8 mouse cellular contexts compared by ENCODE assay signal in genomic region chr13:46727837-46728268, GRCm38 (mm10). TPM values are rescaled to one million over a fixed set of nuclear protein-coding genes. Genes with fewer than 3 reads are reported as not detected.
DNase-seq lines count a peak whose midpoint lies in the region; ATAC-seq and TF ChIP-seq lines count a peak whose summit lies in the region.

Gene Nup153, minus strand, starts transcription at chr13:46727940.

- ATAC-seq in erythroid progenitor cell, adult 5-6 weeks (replicated peaks; ENCODE audit: low FRiP score, poor library complexity, severe bottlenecking): peak; percentile 86
- peak; percentile 87 for ATAC-seq in heart, embryonic 12.5 days (ENCODE audit: insufficient number of reproducible peaks, low FRiP score)
- peak; percentile 83 for ATAC-seq in kidney, postnatal 0 days (replicated peaks; ENCODE audit: low FRiP score, low read depth)
- ATAC-seq in liver, embryonic 11.5 days (replicated peaks; ENCODE audit: low FRiP score): peak; percentile 87
- ATAC-seq in stomach, embryonic 14.5 days (ENCODE audit: insufficient number of reproducible peaks, insufficient read depth, low FRiP score, low read depth): peak; percentile 91

- H3K9me3 ChIP-seq in heart, embryonic 12.5 days (replicated peaks): no peaks in the 10 kb centered on the region
- no peaks in the 10 kb centered on the region for H3K9me3 ChIP-seq in kidney, postnatal 0 days (replicated peaks; ENCODE audit: low read length)
- no peaks in the 10 kb centered on the region for H3K9me3 ChIP-seq in liver, embryonic 11.5 days (ENCODE audit: control insufficient read depth, low read length)
- H3K9me3 ChIP-seq in stomach, embryonic 14.5 days (ENCODE audit: control insufficient read depth, low read depth, low read length): no peaks in the 10 kb centered on the region

- no peaks in the 10 kb centered on the region for H3K27me3 ChIP-seq in heart, embryonic 12.5 days (replicated peaks)
- H3K27me3 ChIP-seq in kidney, postnatal 0 days (ENCODE audit: insufficient read depth, low read length): no peaks in the 10 kb centered on the region
- no peaks in the 10 kb centered on the region for H3K27me3 ChIP-seq in liver, embryonic 11.5 days (replicated peaks; ENCODE audit: control insufficient read depth, insufficient read depth, low read length)
- no peaks in the 10 kb centered on the region for H3K27me3 ChIP-seq in stomach, embryonic 14.5 days (ENCODE audit: control insufficient read depth, insufficient read depth, low read length)

- WGBS in heart, embryonic 12.5 days: 0% methylated on average over 46 of the region's 51 CpGs
- under 1% methylated on average over 45 of the region's 51 CpGs for WGBS in kidney, postnatal 0 days
- under 1% methylated on average over 48 of the region's 51 CpGs for WGBS in liver, embryonic 11.5 days
- WGBS in stomach, embryonic 14.5 days: under 1% methylated on average over 51 of the region's 51 CpGs

- no peak for TF ChIP-seq CTCF in kidney, postnatal 0 days (IDR thresholded peaks at IDR 0.05; ENCODE audit: low read depth)

- peak within 1 kb of the TSS; percentile 91 for H3K9ac ChIP-seq in heart, embryonic 12.5 days
- H3K9ac ChIP-seq in kidney, postnatal 0 days (ENCODE audit: low read depth, low read length): peak within 1 kb of the TSS; percentile 95
- peak within 1 kb of the TSS; percentile 87 for H3K9ac ChIP-seq in liver, embryonic 11.5 days (ENCODE audit: low read depth, low read length)
- peak within 1 kb of the TSS; percentile 95 for H3K9ac ChIP-seq in stomach, embryonic 14.5 days (replicated peaks; ENCODE audit: low read depth, low read length)

- H3K4me2 ChIP-seq in heart, embryonic 12.5 days: peak within 1 kb of the TSS; percentile 85
- peak within 1 kb of the TSS; percentile 82 for H3K4me2 ChIP-seq in kidney, postnatal 0 days (ENCODE audit: low read length)
- H3K4me2 ChIP-seq in liver, embryonic 11.5 days: peak within 1 kb of the TSS; percentile 72
- peak within 1 kb of the TSS; percentile 60 for H3K4me2 ChIP-seq in stomach, embryonic 14.5 days (replicated peaks; ENCODE audit: low read depth, low read length)

- H3K27ac ChIP-seq in heart, embryonic 12.5 days (ENCODE audit: poor library complexity, severe bottlenecking): peak within 1 kb of the TSS; percentile 97
- peak within 1 kb of the TSS; percentile 99 for H3K27ac ChIP-seq in kidney, postnatal 0 days
- H3K27ac ChIP-seq in liver, embryonic 11.5 days (ENCODE audit: low read depth, low read length): peak within 1 kb of the TSS; percentile 95
- H3K27ac ChIP-seq in stomach, embryonic 14.5 days (ENCODE audit: low read length): peak within 1 kb of the TSS; percentile 98

- peak; percentile 99 for DNase-seq in CD4-positive helper T cell, adult 2 months (ENCODE audit: low read depth, low spot score)
- DNase-seq in brain, embryonic 18.5 days (ENCODE audit: low read depth, low spot score): peak; percentile 92
- DNase-seq in kidney, postnatal 0 days (ENCODE audit: low spot score): peak; percentile 98
- DNase-seq in liver, embryonic 11.5 days (ENCODE audit: low spot score): peak; percentile 100
- DNase-seq in naive thymus-derived CD4-positive, alpha-beta T cell, adult 2 months (ENCODE audit: low read depth): peak; percentile 100

- H3K4me3 ChIP-seq in heart, embryonic 12.5 days: peak within 1 kb of the TSS; percentile 75
- peak within 1 kb of the TSS; percentile 99 for H3K4me3 ChIP-seq in kidney, postnatal 0 days (replicated peaks; ENCODE audit: low read depth, low read length)
- H3K4me3 ChIP-seq in liver, embryonic 11.5 days (ENCODE audit: low read depth, low read length): peak within 1 kb of the TSS; percentile 73
- H3K4me3 ChIP-seq in stomach, embryonic 14.5 days (ENCODE audit: low read depth, low read length): peak within 1 kb of the TSS; percentile 92

- peaks cover 11% of the 10 kb centered on the region for H3K4me1 ChIP-seq in heart, embryonic 12.5 days (replicated peaks)
- H3K4me1 ChIP-seq in kidney, postnatal 0 days (replicated peaks; ENCODE audit: insufficient read depth, low read length): peaks cover 9% of the 10 kb centered on the region; the same call in 1 of the 2 replicates
- H3K4me1 ChIP-seq in liver, embryonic 11.5 days (replicated peaks; ENCODE audit: control insufficient read depth, insufficient read depth, low read length): peaks cover 10% of the 10 kb centered on the region
- peaks cover 6% of the 10 kb centered on the region; the same call in 1 of the 2 replicates for H3K4me1 ChIP-seq in stomach, embryonic 14.5 days (ENCODE audit: control insufficient read depth, insufficient read depth, low read length)

- no peaks in the 10 kb centered on the region for H3K36me3 ChIP-seq in heart, embryonic 12.5 days
- H3K36me3 ChIP-seq in kidney, postnatal 0 days (ENCODE audit: insufficient read depth, low read length): no peaks in the 10 kb centered on the region
- no peaks in the 10 kb centered on the region for H3K36me3 ChIP-seq in liver, embryonic 11.5 days (ENCODE audit: control insufficient read depth, insufficient read depth, low read length)
- no peaks in the 10 kb centered on the region for H3K36me3 ChIP-seq in stomach, embryonic 14.5 days (ENCODE audit: control insufficient read depth, insufficient read depth, low read length)

RNA-seq across cellular contexts. Expression of gene Nup153, which starts in this region (rescaled TPM):
- total RNA-seq in erythroid progenitor cell, adult 5-6 weeks (2015; ENCODE audit: low replicate concordance): 135 and 150 TPM in 2 replicates
- total RNA-seq in erythroid progenitor cell, adult 5-6 weeks (2017; ENCODE audit: low replicate concordance): 120 and 128 TPM in 2 replicates
- 26.6 and 28.0 TPM in 2 replicates for polyA plus RNA-seq in heart, embryonic 12.5 days (2016; fragmentation: Nextera tagmentation; extraction: Ambion mirVana)
- polyA plus RNA-seq in kidney, postnatal 0 days (2015; fragmentation: Nextera tagmentation; extraction: Ambion mirVana): 15.3 and 17.7 TPM in 2 replicates
- 41.6 and 42.1 TPM in 2 replicates for polyA plus RNA-seq in liver, embryonic 11.5 days (2014; fragmentation: Nextera tagmentation; extraction: Ambion mirVana)
- 36.2 and 38.0 TPM in 2 replicates for polyA plus RNA-seq in stomach, embryonic 14.5 days (2014; fragmentation: Nextera tagmentation; extraction: Ambion mirVana)

Comparison
In these comparisons a context has a peak if more than half of its experiments do, and no peak if none do; other contexts are left out.
1. Peak in every context shown above with its lines: DNase-seq, ATAC-seq, H3K4me3 ChIP-seq and H3K27ac ChIP-seq.